Mouse (Mus musculus) midbrain, embryonic 15.5 days (tissue): ENCODE data around the gene Tha1. TPM values are rescaled to one million over a fixed set of nuclear protein-coding genes. Genes with fewer than 3 reads are reported as not detected.

Source experiments
- polyA plus RNA-seq: library from polyadenylated mRNA; unstranded; fragments of >200 nt; fragmentation: Nextera tagmentation; extraction: Ambion mirVana; gene quantifications from 2 replicates; pipeline ENCODE4 v1.2.1, GENCODE M21; 2015

Tha1 gene
- polyA plus RNA-seq, 1 experiment from 2014 or later: 5.6 TPM

Other genes with a start within 250 kb of the Tha1 start
- 32.5 and 35.4 TPM in 2 replicates for gene Tnrc6c, start 219.2 kb downstream of the Tha1 start, polyA plus RNA-seq
- 1.00 and 1.5 TPM in 2 replicates for gene Tmc8, start 91.4 kb downstream of the Tha1 start, polyA plus RNA-seq
- gene Tmc6, start 91.3 kb downstream of the Tha1 start, polyA plus RNA-seq: 4.2 and 5.7 TPM in 2 replicates
- not detected in 2 replicates for gene 6030468B19Rik, start 75.8 kb downstream of the Tha1 start, polyA plus RNA-seq
- 0.98 and 1.4 TPM in 2 replicates for gene Gm20708, start 63.8 kb downstream of the Tha1 start, polyA plus RNA-seq
- 15.8 and 18.4 TPM in 2 replicates for gene Syngr2, start 63.8 kb downstream of the Tha1 start, polyA plus RNA-seq
- 4.9 and 5.4 TPM in 2 replicates for gene Afmid, start 47.6 kb downstream of the Tha1 start, polyA plus RNA-seq
- gene Tk1, start 47.4 kb downstream of the Tha1 start, polyA plus RNA-seq: 15.3 and 19.7 TPM in 2 replicates
- 29.4 and 32.8 TPM in 2 replicates for gene Birc5, start 24.2 kb downstream of the Tha1 start, polyA plus RNA-seq
- gene Tmem235, start 12.7 kb downstream of the Tha1 start, polyA plus RNA-seq: not detected in 2 replicates
- gene Socs3, start 96.6 kb upstream of the Tha1 start, polyA plus RNA-seq: 8.7 and 8.9 TPM in 2 replicates
- 62.5 and 63.5 TPM in 2 replicates for gene Pgs1, start 112.8 kb upstream of the Tha1 start, polyA plus RNA-seq